Mouse (Mus musculus): ENCODE results near the gene Dtd1.
A peak's percentile ranks its signal among the peaks of the same experiment; 100 is the strongest.

DNA sequence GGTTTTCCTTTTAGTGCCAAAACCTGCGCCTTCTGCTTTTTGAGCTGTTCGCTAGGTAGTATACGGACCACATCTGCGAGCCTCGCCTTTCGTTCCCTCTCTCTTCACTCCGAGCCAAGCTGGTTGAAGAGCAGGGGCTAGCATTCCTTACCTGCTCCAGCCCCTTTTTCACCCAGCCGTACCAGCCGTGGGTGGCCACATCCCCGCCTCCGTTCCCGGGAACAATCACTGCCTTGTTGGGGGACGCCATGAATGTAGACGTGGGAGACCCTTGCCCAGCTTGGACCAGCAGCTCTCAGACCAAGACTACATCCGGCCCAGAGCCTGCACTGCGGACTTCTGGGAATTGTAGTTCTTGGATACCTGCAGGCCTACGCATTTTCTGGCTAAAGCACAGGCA is 49.2 kb upstream of the Dtd1 start, which contains the start of gene Rbbp9:
- TF ChIP-seq CTCF (IDR thresholded peaks at IDR 0.05; ENCODE audit: insufficient read depth, low read depth, low read length) (no peak), POLR2A (IDR thresholded peaks at IDR 0.05; ENCODE audit: insufficient read depth, low read depth, low read length) (peak; percentile 63)

Data from olfactory bulb, adult 2 months (tissue).